In the genomic region with DNA sequence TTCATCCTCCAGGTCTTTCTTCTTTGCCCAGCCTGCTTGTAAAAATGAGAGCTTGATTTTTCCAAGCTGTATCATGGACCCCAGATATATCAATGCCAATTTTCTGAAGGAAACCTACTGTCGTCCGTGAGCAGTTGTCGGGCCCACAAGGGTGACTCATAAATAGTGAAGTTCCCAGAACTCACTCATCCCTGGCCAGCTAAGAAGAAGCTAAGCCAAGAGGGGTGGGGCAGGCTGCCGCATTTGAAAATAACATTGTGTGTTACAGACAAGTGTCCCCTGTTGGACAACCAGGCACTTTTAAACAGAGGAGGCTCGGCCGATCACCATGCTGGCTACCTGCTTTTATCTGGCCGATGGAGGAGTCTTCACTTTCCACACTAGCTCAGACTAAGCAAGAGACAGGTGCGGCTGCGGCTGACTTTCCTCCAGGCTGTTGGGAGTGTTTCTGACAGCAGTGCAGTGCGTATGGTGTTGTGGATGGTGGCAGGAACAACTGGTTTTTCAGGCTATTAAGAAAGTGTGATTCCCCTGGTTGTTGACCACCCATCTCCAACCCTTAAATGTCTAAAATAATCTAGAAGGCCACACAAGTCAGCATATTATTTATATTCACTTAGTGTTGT, we compare ENCODE assay signal across 9 mouse cellular contexts. TPM values are rescaled to one million over a fixed set of nuclear protein-coding genes. Genes with fewer than 3 reads are reported as not detected.
DNase-seq lines count a peak whose midpoint lies in the region; ATAC-seq and TF ChIP-seq lines count a peak whose summit lies in the region.
"Had no signal": no experiment of that assay in that cellular context is flagged by ENCODE, and none has a peak within 500 bp of the region (broad histone marks: within the 10 kb centered on the region; RNA-seq: fewer than 3 reads in every experiment).

No protein-coding gene starts in this region.

- H3K4me1 ChIP-seq in kidney, embryonic 15.5 days, result peaks cover 6% of the 10 kb centered on the region; the same call in 1 of the 2 replicates
- peaks cover 14% of the 10 kb centered on the region for H3K4me1 ChIP-seq in embryonic fibroblast, embryonic 13.5 days (ENCODE audit: control insufficient read depth, insufficient read depth, low read length)
- H3K4me1 ChIP-seq: midbrain, embryonic 15.5 days had no signal

- H3K27ac ChIP-seq in kidney, embryonic 15.5 days, result no peak overlapping the region
- peak overlapping the region; percentile 62 for H3K27ac ChIP-seq in embryonic fibroblast, embryonic 13.5 days (ENCODE audit: insufficient read depth, low read length)
- H3K27ac ChIP-seq: midbrain, embryonic 15.5 days had no signal

- TF ChIP-seq CTCF in embryonic fibroblast, embryonic 13.5 days (IDR thresholded peaks at IDR 0.05; ENCODE audit: borderline replicate concordance, insufficient read depth, low read length), result no peak

- H3K36me3 ChIP-seq in kidney, embryonic 15.5 days, result no peaks in the 10 kb centered on the region
- H3K36me3 ChIP-seq: midbrain, embryonic 15.5 days had no signal

- 70% methylated on average over 10 of the region's 10 CpGs for WGBS in kidney, embryonic 15.5 days

- no peaks in the 10 kb centered on the region for H3K27me3 ChIP-seq in kidney, embryonic 15.5 days
- H3K27me3 ChIP-seq: midbrain, embryonic 15.5 days had no signal

- TF ChIP-seq POLR2A in embryonic fibroblast, embryonic 13.5 days (IDR thresholded peaks at IDR 0.05; ENCODE audit: low read depth, low read length), result no peak

- no peaks in the 10 kb centered on the region for H3K9me3 ChIP-seq in kidney, embryonic 15.5 days (replicated peaks)
- H3K9me3 ChIP-seq: midbrain, embryonic 15.5 days had no signal

- no peak for ATAC-seq in kidney, embryonic 15.5 days (replicated peaks; ENCODE audit: low FRiP score)
- ATAC-seq: midbrain, embryonic 15.5 days had no signal

- peak; percentile 60 for DNase-seq in kidney, adult 18-20 months
- DNase-seq in kidney, adult 9 months, result peak; percentile 71
- peak; percentile 66 for DNase-seq in skeletal muscle tissue, adult 2 months (ENCODE audit: low read depth, low spot score)
- DNase-seq in testis, postnatal 10 days (ENCODE audit: low spot score), result no peak
- no peak for DNase-seq in spleen, postnatal 36 days (ENCODE audit: low spot score in 2 of 2)
- no peak for DNase-seq in cerebellum, adult 9-10 months

- H3K9ac ChIP-seq in kidney, embryonic 15.5 days, result no peak overlapping the region
- H3K9ac ChIP-seq: midbrain, embryonic 15.5 days had no signal

- no peak overlapping the region for H3K4me3 ChIP-seq in kidney, embryonic 15.5 days (replicated peaks)
- no peak overlapping the region for H3K4me3 ChIP-seq in embryonic fibroblast, embryonic 13.5 days (ENCODE audit: insufficient read depth, low read length)
- H3K4me3 ChIP-seq: midbrain, embryonic 15.5 days had no signal

- no peak overlapping the region for H3K4me2 ChIP-seq in kidney, embryonic 15.5 days
- H3K4me2 ChIP-seq: midbrain, embryonic 15.5 days had no signal

RNA-seq across cellular contexts. Expression of a gene that starts 58.6 kb away (rescaled TPM):
- 15.3 and 17.2 TPM in 2 replicates for polyA plus RNA-seq in kidney, embryonic 15.5 days (2015; fragmentation: Nextera tagmentation; extraction: Ambion mirVana)
- polyA plus RNA-seq in embryonic fibroblast, embryonic 13.5 days (2011; ENCODE audit: insufficient read length, low read depth, missing spikeins), result 1.3 and 2.5 TPM in 2 replicates

Comparison
In these comparisons a context has a peak if more than half of its experiments do, and no peak if none do; other contexts are left out.
1. DNase-seq: peak in kidney, adult 18-20 months (single experiment), kidney, adult 9 months (single experiment) and skeletal muscle tissue, adult 2 months (single experiment); none in testis, postnatal 10 days (single experiment), spleen, postnatal 36 days (0 of 2) and cerebellum, adult 9-10 months (single experiment).